Mouse (Mus musculus): Measurements from ENCODE around the gene Fam84b.

GRCm38 (mm10) chr15:60896040-60896439 lies 42.5 kb upstream of the Fam84b start:
- TF ChIP-seq CTCF (IDR thresholded peaks at IDR 0.05; ENCODE audit: borderline replicate concordance, control insufficient read depth, extremely low read depth, insufficient read depth, low read length, poor library complexity) (no peak), POLR2A (IDR thresholded peaks at IDR 0.05; ENCODE audit: control insufficient read depth, extremely low read depth, insufficient read depth, low read length, poor library complexity) (no peak)
